Mouse (Mus musculus) heart, adult 2 months (tissue): ENCODE results near the gene 6820408C15Rik.

Experiments
- CTCF ChIP-seq: fragments of 200-600 bp; IDR thresholded peaks from 2 replicates; pipeline ENCODE4 v1.8.1; 2022; ENCODE audit warnings: antibody characterized with exemption, mild to moderate bottlenecking, moderate library complexity
- EP300 ChIP-seq: fragments of 200-500 bp; IDR thresholded peaks from 2 replicates; pipeline ENCODE4 v1.6.1; 2011; ENCODE audit warnings: low read depth, low read length, control low read depth; ENCODE audit not compliant: insufficient read depth
- POLR2A ChIP-seq: fragments of 200-500 bp; IDR thresholded peaks from 2 replicates; pipeline ENCODE4 v1.6.1; 2011; ENCODE audit warnings: mild to moderate bottlenecking, low read depth, low read length, control low read depth; ENCODE audit not compliant: insufficient read depth

DNA sequence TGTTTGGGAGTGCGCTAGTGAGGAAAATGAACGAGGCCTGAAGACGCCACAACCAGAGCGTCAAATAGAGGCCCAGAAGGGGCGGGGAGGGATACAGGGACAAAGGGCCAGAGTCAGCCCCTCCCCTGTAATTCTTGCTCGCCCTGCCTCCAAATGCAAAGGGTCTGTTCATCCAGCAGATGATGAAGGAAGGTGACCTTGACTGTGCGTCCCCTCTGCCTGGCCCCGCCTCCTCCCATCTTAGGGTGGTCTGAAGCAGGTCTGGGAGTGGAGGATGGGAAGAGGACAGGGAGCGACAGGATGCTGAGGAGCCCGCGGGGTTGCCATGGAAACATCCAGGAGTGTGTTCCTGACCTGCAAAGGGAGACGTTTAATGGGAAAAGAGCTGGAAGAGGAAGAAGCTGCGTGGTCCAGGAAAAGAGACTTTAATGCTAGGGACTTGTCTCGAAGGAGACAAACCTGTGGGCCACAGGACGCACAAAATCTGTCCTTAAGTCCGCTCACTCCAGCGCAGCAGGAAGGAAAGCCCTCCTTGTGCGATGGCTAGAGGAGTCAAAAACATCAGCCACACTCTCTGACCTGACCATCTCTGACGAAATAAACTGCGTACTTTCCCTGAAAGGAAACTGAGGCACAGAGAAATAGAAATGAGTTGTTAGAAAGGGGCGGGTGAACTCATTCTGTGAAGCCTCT is 39.6 kb upstream of the 6820408C15Rik start:
- TF ChIP-seq POLR2A, result no peak
- no peak for TF ChIP-seq EP300
- no peak for TF ChIP-seq CTCF
